Mouse (Mus musculus): ENCODE data around the gene Mex3a. TPM values are rescaled to one million over a fixed set of nuclear protein-coding genes. Genes with fewer than 3 reads are reported as not detected.
A peak's percentile ranks its signal among the peaks of the same experiment; 100 is the strongest.
"Not testable (repeated sequence)": the region's sequence is repeated elsewhere in the genome, so short reads cannot be mapped to it uniquely, and the experiment has no call there.

The Mex3a gene
- polyA plus RNA-seq, 1 experiment from 2014 or later, result 12.5 TPM

DNA sequence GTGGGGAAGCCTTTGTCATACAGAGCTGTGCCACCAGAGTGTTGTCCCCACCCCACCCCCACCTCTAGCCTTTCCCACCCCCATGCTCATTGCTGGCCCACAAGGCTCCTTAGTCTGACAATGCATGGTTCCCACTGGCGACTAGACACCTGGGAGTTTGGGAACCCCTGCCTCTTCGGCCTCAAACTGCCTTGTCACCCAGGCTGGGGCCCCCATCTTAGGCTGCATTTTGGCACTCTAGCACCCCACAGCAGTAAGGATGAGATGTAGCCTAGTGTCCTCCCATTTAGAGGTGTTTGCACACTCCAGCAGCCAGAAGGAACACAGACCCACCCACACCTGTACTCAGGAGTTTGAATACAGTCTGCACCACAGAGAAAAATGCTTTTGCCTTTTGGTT is 41.6 kb downstream of the Mex3a start:
- Histone ChIP-seq H3K4me2 (ENCODE audit: low read length) (no peak overlapping the region), H3K27me3 (ENCODE audit: insufficient read depth, low read length) (no peaks in the 10 kb centered on the region), H3K4me1 (replicated peaks; ENCODE audit: insufficient read depth, low read length) (no peaks in the 10 kb centered on the region; the same call in 1 of the 2 replicates), H3K4me3 (replicated peaks; ENCODE audit: low read depth, low read length) (no peak overlapping the region), H3K9ac (ENCODE audit: low read depth, low read length) (no peak overlapping the region), H3K9me3 (replicated peaks; ENCODE audit: low read length) (no peaks in the 10 kb centered on the region), H3K27ac (no peak overlapping the region), H3K36me3 (ENCODE audit: insufficient read depth, low read length) (peaks cover 11% of the 10 kb centered on the region)
- TF ChIP-seq CTCF (IDR thresholded peaks at IDR 0.05; ENCODE audit: low read depth), result no peak
- no peak for DNase-seq (ENCODE audit: low spot score)
- ATAC-seq (replicated peaks; ENCODE audit: low FRiP score, low read depth), result no peak
- WGBS, result 90% methylated on average over 2 of the region's 2 CpGs

DNA sequence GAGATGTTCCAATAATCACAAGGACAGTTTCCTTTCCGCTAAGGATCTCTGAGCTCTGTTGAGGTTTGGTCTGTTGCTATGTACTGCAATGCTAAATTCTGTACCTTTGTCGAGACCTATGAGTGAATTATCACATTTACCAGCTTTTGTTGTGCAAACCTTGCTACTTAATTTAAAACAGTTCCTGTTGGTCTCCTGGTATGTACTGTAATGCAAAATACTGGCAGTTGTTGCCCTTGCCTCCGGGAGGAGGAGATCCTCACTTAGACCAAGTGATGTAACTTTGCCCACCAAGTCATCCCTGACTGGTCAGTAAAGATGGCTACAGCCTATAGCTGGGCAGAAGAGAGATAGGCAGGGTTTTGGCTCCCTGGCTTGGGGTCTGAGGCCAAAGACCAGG is 43.3 kb downstream of the Mex3a start, which contains the start of gene Ssr2:
Gene Ssr2 (plus strand): TSS at position 337 of the 400 bp plus-strand sequence.
- no peak within 1 kb of the TSS for H3K9ac ChIP-seq (ENCODE audit: low read depth, low read length)
- DNase-seq (ENCODE audit: low spot score), result no peak
- whole genome bisulfite sequencing, result 88% methylated on average over 3 of the region's 3 CpGs

DNA sequence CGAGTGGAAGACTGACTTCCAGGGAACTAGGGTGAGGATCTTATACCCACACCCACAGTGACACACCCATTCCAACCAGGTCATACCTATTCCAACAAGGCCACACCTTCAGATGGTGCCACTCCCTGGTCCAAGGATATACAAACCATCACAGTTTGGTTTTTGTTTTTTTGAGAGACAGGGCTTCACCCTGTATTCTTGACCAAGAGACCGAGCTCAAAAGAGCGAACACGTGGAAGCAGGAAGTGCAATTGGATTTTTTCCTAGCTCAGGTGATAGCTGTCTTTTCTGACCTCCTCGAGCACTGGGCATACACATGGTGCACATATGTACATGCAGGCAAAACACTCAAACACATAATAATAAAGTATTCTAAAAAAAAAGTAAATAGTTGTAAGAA is 45.7 kb downstream of the Mex3a start:
- not testable (repeated sequence) for H3K36me3 ChIP-seq (ENCODE audit: insufficient read depth, low read length); H3K9ac ChIP-seq (ENCODE audit: low read depth, low read length); H3K27ac ChIP-seq; H3K4me2 ChIP-seq (ENCODE audit: low read length); H3K27me3 ChIP-seq (ENCODE audit: insufficient read depth, low read length); H3K4me1 ChIP-seq (replicated peaks; ENCODE audit: insufficient read depth, low read length); H3K9me3 ChIP-seq (replicated peaks; ENCODE audit: low read length); ATAC-seq (replicated peaks; ENCODE audit: low FRiP score, low read depth); H3K4me3 ChIP-seq (replicated peaks; ENCODE audit: low read depth, low read length); DNase-seq (ENCODE audit: low spot score)
- WGBS, result 88% methylated on average over 5 of the region's 5 CpGs

More for the DNA sequence above, 43.3 kb downstream of the Mex3a start, which contains the start of gene Ssr2:
- Histone ChIP-seq H3K27me3 (ENCODE audit: insufficient read depth, low read length) (no peaks in the 10 kb centered on the region), H3K4me3 (replicated peaks; ENCODE audit: low read depth, low read length) (no peak within 1 kb of the TSS), H3K9me3 (replicated peaks; ENCODE audit: low read length) (no peaks in the 10 kb centered on the region), H3K36me3 (ENCODE audit: insufficient read depth, low read length) (no peaks in the 10 kb centered on the region), H3K4me1 (replicated peaks; ENCODE audit: insufficient read depth, low read length) (peaks cover 6% of the 10 kb centered on the region; the same call in 1 of the 2 replicates), H3K4me2 (ENCODE audit: low read length) (no peak within 1 kb of the TSS), H3K27ac (no peak within 1 kb of the TSS)
- no peak for ATAC-seq (replicated peaks; ENCODE audit: low FRiP score, low read depth)
- no peak for TF ChIP-seq CTCF (IDR thresholded peaks at IDR 0.05; ENCODE audit: low read depth)

- H3K9me3 ChIP-seq (replicated peaks; ENCODE audit: low read length), result no peaks in the 10 kb centered on the region
- WGBS, result 51% methylated on average over 8 of the region's 8 CpGs
- H3K4me1 ChIP-seq (replicated peaks; ENCODE audit: insufficient read depth, low read length), result peaks cover 6% of the 10 kb centered on the region; the same call in 1 of the 2 replicates
- H3K27me3 ChIP-seq (ENCODE audit: insufficient read depth, low read length), result no peaks in the 10 kb centered on the region
- DNase-seq (ENCODE audit: low spot score) (no peak), ATAC-seq (replicated peaks; ENCODE audit: low FRiP score, low read depth) (no peak; the same call in 1 of the 2 replicates)
- TF ChIP-seq CTCF (IDR thresholded peaks at IDR 0.05; ENCODE audit: low read depth), result no peak
- H3K4me3 ChIP-seq (replicated peaks; ENCODE audit: low read depth, low read length), result peak overlapping the region; percentile 93
- peaks cover 14% of the 10 kb centered on the region; the same call in 1 of the 2 replicates for H3K36me3 ChIP-seq (ENCODE audit: insufficient read depth, low read length)
- H3K4me2 ChIP-seq (ENCODE audit: low read length), result peak overlapping the region; percentile 78
- H3K9ac ChIP-seq (ENCODE audit: low read depth, low read length), result peak overlapping the region; percentile 92; the same call in 1 of the 2 replicates
- H3K27ac ChIP-seq, result no peak overlapping the region
Observed at GRCm38 (mm10) chr3:88578498-88579424, 46.6 kb downstream of the Mex3a start.

DNA sequence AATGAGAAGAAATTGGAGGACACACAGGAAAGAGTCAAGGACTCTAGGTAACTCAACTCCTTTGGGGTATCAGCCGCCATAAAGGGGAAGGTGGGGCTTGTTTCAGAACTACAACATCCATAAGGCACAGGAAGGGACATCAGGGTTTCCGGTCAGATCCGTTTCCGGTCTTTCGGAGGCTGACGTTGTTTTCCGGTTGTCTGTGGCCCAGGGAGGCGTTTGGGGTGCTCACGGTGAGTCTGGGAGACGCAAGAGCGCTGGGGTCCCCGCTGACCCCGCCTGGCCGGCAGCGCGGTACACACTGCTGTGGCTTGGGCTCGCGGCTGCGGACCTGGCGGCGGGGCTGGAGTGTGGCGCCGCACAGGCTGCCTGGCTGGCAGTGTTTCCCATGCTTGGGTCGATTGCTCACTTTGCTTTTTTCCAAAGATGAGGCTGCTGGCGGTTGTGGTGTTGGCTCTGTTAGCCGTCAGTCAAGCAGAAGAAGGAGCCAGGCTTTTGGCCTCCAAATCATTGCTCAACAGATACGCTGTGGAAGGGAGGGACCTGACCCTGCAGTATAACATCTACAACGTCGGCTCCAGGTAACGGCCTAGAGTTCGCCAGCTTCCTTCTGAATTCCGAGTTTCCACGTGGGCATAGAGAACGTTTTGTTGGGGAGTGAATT is 47.4 kb downstream of the Mex3a start:
- Histone ChIP-seq H3K36me3 (ENCODE audit: insufficient read depth, low read length) (peaks cover 14% of the 10 kb centered on the region; the same call in 1 of the 2 replicates), H3K27ac (no peak overlapping the region; the same call in none of the 2 replicates), H3K4me3 (replicated peaks; ENCODE audit: low read depth, low read length) (peak overlapping the region; percentile 93), H3K4me1 (replicated peaks; ENCODE audit: insufficient read depth, low read length) (peaks cover 6% of the 10 kb centered on the region; the same call in 1 of the 2 replicates), H3K9ac (ENCODE audit: low read depth, low read length) (peak overlapping the region; percentile 92), H3K27me3 (ENCODE audit: insufficient read depth, low read length) (no peaks in the 10 kb centered on the region), H3K4me2 (ENCODE audit: low read length) (peak overlapping the region; percentile 78), H3K9me3 (replicated peaks; ENCODE audit: low read length) (no peaks in the 10 kb centered on the region)
- ATAC-seq (replicated peaks; ENCODE audit: low FRiP score, low read depth), result peak; percentile 72
- no peak for TF ChIP-seq CTCF (IDR thresholded peaks at IDR 0.05; ENCODE audit: low read depth)
- DNase-seq (ENCODE audit: low spot score), result peak; percentile 95
- WGBS, result under 1% methylated on average over 34 of the region's 34 CpGs

- no peaks in the 10 kb centered on the region for H3K27me3 ChIP-seq (ENCODE audit: insufficient read depth, low read length)
- no peak overlapping the region for H3K9ac ChIP-seq (ENCODE audit: low read depth, low read length)
- no peaks in the 10 kb centered on the region for H3K4me1 ChIP-seq (replicated peaks; ENCODE audit: insufficient read depth, low read length)
- no peak overlapping the region for H3K4me2 ChIP-seq (ENCODE audit: low read length)
- H3K36me3 ChIP-seq (ENCODE audit: insufficient read depth, low read length), result peaks cover 38% of the 10 kb centered on the region
- TF ChIP-seq CTCF (IDR thresholded peaks at IDR 0.05; ENCODE audit: low read depth), result no peak
- ATAC-seq (replicated peaks; ENCODE audit: low FRiP score, low read depth), result no peak
- H3K9me3 ChIP-seq (replicated peaks; ENCODE audit: low read length), result no peaks in the 10 kb centered on the region
- no peak overlapping the region for H3K27ac ChIP-seq
- DNase-seq (ENCODE audit: low spot score), result no peak
- H3K4me3 ChIP-seq (replicated peaks; ENCODE audit: low read depth, low read length), result no peak overlapping the region
- 93% methylated on average over 6 of the region's 6 CpGs for WGBS
Observed at GRCm38 (mm10) chr3:88585769-88586168, 53.6 kb downstream of the Mex3a start.

All from kidney, postnatal 0 days (tissue).